Mouse (Mus musculus) ES-E14 (cell line): ENCODE measurements around the gene Abr.

Experiments
- HCFC1 ChIP-seq: IDR thresholded peaks from 2 replicates; pipeline ENCODE4 v1.6.1; 2012; ENCODE audit warnings: low read length, inconsistent platforms, borderline replicate concordance; ENCODE audit not compliant: insufficient read depth
- ZNF384 ChIP-seq: IDR thresholded peaks from 2 replicates; pipeline ENCODE4 v1.6.1; 2012; ENCODE audit warnings: low read depth, low read length, inconsistent platforms

- TF ChIP-seq ZNF384 = no peak
- TF ChIP-seq HCFC1 = no peak
Measured at GRCm38 (mm10) chr11:76523356-76523755, 98.8 kb downstream of the Abr start.
